Mouse (Mus musculus): ENCODE measurements at regions not wholly inside any gene's neighbourhood (a gene's known extent, or its start where the extent isn't known, plus 50 kb on each side); places are given as distances from the start of the nearest gene placed in this dataset.
"Not testable (repeated sequence)": the region's sequence is repeated elsewhere in the genome, so short reads cannot be mapped to it uniquely, and the experiment has no call there.

- DNase-seq: peak; percentile 18 to 22
These were observed 230.8 kb upstream of the Pbx1 start for GRCm38 (mm10) chr1:168662755-168663284.

DNA sequence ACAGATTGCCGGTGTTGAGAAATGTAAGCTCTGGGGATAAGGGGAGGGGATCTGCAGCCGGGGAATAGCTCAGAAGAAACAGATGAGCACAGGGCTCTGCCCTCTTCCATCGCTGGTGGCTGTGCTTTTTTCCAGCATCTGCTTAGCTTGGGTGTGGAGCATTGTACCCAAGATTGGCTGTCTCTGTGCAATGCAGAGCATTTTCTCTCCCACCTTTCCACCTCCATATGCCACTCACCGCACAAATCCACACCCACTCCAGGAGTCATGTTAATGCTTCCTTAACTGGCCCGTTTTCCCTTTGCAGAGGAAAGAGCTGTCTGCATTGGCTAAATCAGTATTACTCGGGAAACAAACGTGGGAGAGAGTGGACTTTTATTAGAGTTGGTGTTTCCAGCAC lies 228.9 kb upstream of the Pbx1 start:
- no peak for DNase-seq

GRCm38 (mm10) chr1:168659578-168659977 lies 227.5 kb upstream of the Pbx1 start:
- DNase-seq: no peak

DNA sequence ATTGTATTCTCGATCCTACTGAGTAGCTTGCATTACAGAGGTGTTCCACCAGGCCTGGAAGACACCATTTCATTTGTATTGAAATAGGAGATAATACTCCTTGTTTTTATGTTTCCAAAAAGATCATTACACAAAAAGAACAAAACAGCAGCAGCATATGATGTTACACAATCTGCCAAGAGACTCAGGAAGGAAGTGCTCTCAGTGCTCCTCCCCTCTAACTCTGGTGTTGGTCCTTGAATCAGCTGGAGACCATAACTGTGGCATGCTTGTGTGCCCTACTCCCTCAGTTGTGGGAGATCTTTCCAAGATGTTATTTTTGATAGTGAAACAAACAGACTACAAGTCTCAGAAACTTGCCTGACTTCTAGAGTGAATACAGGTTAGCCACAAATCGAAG lies 200.8 kb upstream of the Pbx1 start:
- DNase-seq: no peak

DNA sequence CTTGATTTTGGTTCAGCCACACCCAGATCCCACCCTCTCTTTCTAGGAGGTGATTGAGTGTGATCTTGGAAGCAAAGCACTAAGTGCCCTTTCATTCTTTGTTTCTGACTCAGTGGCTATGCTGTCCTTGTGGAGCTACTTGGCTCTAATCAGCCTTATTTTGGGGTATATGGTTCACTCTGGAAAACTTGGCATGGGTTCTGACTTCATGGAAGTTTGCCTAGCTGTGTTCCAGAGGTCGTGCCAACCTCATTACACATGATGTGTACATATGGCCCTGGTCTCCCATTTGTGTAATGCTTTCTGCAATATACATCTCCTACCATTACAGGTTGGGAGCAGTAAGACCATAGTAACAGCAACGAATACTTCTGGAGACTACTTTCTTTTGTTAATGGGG lies 199.9 kb upstream of the Pbx1 start:
- peak; percentile 2 to 7 for DNase-seq

DNA sequence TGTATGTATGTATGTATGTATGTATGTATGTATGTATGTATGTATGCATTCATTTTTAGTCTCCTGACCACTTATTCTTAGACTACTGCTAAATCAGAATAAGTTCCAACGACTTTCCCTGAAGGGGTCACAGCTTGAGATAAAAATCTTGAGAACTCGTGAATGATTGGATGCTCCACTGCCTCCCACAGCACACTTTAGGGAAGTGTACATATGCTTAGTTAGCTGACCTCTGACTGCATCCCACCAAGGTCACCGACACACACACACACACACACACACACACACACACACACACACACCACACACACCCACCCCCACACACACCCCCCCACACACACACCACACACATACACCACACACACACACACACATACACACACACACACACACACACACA lies 169.9 kb upstream of the Pbx1 start:
- DNase-seq: not testable (repeated sequence)

DNA sequence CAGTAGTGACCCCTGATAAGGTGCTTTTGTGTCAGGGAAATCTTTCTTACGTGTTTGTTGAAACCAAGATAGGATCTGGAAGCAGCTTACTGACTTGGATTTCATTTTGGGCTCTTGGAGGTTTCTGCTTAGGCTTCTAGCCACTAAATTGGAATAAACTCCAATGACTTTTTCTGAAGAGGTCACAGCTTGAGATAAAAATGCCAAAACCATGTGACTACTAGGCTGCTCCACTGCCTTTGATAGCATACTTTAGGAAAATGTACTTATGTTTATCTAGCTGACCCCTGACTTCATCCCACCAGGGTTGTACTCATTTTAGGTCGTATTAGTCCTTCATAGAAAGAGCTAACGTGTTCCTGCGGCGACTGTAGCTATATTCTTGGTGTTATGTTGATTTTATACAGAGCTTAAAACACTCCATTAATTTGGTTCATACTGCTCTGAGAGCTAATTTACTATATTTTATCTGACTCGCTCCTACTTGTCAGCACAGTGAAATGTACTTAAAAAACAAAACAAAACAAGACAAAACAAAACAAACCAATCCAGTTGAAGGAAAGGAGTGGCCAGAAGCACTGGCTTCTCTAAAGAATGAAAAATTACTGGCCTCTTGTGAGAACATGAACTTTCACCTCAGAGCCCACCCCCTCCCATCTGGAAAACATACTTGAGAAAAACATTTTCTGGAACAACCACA lies 168.5 kb upstream of the Pbx1 start:
- no peak for DNase-seq

DNA sequence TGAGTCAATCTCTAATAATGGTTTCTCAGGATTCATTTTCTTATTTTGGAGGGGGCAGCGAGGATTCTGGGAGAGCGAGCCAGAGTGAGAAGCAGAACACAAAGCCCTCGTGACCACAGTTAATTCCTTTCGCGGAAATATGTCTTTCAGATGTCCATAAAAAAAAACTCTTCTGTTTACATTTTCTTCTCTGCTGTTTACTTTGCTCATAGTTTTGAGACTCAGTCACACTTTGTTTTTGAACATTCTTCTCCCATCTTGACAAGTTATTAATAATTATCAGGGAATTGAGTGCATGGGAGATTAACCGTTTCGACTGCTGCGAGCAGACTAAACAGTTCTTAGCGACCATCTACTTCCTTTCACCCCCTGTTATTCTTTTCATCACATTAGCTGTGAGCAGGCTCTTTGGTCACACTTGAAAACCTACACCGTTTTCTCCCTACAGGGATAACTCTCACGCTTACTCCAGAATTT lies 166.2 kb upstream of the Pbx1 start:
- peak; percentile 3 to 13 for DNase-seq

GRCm38 (mm10) chr1:168597495-168597894 lies 165.4 kb upstream of the Pbx1 start:
- no peak for DNase-seq

DNA sequence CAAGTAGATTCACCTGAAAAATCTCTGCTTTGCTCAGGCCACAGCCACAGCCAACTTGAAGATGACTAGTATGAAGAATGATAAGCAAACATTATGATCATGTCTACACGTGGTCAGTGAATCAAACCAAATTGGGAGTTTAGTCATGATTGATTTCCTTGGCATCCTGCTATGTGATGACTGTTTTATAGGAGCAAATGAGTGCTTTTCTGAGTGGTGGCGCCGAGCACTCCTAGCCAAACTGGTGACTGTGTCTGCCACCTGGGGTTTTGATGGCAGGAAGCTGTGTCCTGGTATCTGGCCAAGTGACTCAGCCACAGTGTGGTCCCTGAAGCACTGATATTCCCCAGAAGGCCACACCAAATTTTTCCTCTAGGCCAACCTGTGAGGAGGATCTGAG lies 152.1 kb upstream of the Pbx1 start:
- DNase-seq: peak; percentile 27 to 38

DNA sequence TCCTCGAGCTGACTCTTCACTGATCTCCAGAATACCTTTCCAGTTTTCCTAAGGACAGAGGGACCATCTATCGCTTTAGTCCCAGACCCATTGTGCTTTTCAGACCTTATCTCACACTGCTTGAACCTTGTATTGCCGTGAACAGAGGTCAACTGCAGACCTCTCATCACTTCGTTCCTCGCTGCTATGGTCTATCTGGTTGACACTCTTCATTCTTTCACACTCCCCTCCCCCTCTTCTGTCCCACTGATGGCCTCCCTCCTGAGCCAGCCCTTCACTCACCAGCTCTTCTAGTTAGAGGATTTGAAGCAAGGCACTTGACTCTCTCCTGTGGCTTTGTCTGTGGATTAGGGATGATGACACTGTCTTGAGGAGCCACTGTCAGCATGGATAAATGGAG lies 150.4 kb upstream of the Pbx1 start:
- DNase-seq: no peak

GRCm38 (mm10) chr1:168569930-168570515 lies 138.0 kb upstream of the Pbx1 start:
- no peak for DNase-seq

GRCm38 (mm10) chr1:168552394-168552793 lies 120.3 kb upstream of the Pbx1 start:
- peak in 1 of 2 experiments; percentile 12 for DNase-seq

- DNase-seq: peak; percentile 28
These were observed 117.9 kb upstream of the Pbx1 start for GRCm38 (mm10) chr1:168549807-168550435.

DNA sequence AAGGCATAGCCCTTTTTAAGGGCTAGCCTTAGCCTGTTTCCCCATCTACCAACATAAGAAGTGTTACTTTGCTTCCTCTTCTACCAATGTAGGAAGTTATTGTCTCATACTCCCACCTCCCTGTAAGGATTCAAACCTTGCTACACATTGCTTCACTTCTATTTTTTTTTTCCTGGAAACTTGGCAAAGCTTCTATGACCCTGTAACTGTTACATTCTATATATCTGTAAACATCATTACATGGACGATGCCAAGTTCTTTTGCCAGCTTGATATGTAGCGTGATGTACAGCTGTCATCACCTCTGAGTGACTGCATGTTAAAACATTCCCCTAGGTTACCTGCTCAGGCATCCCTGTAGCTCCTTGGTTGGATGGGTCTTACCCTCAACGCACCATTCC lies 114.1 kb upstream of the Pbx1 start:
- no peak for DNase-seq

DNA sequence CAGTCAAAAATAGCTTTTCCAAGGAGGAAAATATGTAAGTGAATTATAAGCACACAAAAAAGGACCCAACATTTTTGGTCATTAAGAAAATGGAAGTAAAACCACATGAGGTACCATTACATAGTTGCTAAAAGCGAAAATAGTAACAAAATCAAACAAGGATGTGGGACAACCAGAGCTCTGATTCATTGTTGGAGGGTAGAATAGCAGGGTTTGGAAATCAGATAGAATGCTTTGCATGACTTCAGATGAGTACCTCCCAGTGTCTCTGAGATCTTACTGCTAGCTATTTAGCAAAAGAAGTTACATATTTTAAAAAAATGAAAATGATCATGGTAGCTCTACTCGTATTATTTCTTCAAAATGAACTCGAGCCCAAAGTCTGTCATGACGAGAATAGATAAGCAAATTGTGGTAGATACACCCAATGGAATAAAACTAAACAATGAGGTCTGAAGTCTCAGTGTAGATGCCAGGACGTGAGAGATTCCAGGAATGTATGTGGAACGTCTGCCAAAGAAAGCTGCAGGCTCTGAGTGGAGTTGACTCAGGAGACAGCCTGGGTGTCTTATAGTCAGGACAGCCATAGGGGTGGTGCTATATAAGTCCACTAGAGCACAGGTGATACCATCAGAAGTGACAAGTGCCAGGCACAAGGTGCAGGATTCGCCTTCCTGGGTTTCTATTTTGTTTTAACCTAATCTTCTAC lies 113.2 kb upstream of the Pbx1 start:
- DNase-seq: no peak

GRCm38 (mm10) chr1:168541231-168541630 lies 109.2 kb upstream of the Pbx1 start:
- peak in 1 of 2 experiments; percentile 12 for DNase-seq

DNA sequence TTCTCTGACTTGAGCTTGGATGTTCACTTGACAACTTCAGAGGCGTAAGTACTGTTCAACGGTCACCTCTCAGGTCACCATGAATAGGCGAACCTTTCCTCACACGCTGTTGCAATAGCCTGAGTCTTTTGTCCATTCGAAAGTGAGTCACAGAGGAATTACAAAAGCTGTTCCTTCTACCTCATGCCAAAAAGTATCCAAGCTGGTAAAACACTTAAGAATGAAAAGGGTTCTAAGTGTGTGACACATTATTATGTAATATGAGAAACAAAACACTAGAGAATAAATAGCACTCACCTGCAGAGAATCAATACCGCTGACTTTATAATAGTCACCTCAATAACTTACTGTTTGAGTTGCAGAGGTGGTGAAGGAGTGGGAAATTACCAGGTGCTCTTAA lies 86.0 kb upstream of the Pbx1 start:
- DNase-seq: no peak

DNA sequence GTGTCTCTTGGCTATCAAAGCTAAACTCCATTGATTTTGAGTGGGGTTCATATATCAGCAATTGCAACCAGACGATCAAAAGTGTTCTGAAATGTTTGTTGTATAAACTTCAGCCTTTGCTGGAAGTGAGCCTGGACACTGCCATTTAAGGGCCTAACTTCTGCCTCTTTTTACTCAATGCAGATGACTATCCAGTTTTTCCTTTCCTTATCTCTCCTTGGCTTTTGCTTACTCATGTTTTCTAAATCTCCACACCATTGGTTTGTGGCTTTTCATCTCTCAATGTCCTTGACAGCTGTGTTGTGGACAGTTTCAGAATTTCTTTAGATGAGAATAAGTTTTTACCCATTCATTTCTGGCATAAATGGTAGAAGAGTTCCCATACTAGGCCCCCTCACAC lies 74.3 kb upstream of the Pbx1 start:
- DNase-seq: no peak

DNA sequence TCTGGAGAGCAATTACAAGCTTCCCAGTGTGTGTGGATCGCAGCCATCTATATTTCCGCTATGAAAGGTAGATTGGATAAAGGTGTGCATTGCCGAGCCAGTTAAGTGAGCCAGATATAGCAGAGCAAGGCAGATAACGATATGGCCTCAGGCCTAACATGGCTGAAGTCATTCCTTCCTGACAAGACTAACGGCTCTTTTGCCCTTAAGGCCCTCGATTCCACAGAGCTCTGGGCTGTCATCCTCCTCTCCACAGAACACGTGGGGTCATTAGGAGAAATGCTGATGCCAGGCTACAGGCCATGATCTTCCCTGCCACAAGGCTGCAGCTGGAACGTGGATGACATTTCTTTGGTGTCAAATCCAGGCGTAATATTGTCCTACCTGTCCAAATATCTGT lies 72.7 kb upstream of the Pbx1 start:
- DNase-seq: peak in 1 of 2 experiments; percentile 4

DNA sequence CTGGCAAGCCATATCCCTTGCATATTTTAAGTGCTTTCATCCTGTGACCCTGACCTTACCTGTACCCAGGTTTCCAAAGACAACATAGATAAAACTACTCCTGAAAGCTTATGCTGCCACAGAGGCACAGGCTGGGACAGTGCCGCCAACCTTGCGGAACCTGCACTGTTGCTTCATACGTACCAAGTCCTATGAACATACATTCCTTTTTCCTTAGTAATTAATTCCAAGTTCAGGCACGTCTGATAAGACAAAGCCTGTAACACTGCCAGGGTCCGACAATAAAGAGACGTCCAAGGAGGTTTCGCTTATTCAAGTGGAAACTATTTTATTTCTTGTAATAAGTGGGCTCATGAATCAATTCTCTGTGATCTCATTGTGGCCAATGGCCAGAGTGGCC lies 70.2 kb upstream of the Pbx1 start:
- no peak for DNase-seq

DNA sequence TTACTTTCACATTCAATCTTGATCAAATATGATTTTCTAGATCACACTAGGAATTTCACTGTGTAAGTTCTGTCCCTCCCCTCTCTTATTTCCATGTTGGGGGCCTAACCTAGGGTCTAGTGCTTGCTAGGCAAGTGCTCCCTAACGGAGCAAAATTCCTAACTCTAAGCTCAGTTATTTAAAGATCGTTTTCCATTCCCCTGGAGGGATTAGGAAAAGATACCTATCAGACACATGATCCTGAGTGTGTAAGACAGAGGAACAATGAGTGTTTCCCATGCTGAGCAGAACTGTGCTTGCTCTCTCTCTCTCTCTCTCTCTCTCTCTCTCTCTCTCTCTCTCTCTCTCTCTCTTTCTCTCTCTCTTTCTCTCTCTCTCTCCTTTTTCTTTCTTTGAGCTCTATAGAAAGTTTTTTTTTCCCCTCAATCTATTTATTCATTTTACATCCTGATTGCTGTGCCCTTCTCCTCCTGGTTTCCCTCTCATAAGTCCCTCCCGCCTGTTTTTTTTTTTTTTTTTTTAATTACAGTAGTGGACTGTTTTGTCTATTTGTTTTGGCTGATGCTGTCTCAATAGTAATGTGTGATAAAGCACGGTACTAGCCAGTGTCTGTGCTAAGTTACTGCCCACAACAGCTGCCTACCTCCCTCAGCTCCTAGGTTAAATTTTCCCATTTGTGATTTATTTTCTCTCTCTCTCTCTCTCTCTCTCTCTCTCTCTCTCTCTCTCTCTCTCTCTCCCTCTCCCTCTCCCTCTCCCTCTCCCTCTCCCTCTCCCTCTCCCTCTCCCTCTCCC lies 69.5 kb upstream of the Pbx1 start:
- no peak for DNase-seq
